Mouse (Mus musculus): ENCODE measurements around the gene Gm10382.

DNA sequence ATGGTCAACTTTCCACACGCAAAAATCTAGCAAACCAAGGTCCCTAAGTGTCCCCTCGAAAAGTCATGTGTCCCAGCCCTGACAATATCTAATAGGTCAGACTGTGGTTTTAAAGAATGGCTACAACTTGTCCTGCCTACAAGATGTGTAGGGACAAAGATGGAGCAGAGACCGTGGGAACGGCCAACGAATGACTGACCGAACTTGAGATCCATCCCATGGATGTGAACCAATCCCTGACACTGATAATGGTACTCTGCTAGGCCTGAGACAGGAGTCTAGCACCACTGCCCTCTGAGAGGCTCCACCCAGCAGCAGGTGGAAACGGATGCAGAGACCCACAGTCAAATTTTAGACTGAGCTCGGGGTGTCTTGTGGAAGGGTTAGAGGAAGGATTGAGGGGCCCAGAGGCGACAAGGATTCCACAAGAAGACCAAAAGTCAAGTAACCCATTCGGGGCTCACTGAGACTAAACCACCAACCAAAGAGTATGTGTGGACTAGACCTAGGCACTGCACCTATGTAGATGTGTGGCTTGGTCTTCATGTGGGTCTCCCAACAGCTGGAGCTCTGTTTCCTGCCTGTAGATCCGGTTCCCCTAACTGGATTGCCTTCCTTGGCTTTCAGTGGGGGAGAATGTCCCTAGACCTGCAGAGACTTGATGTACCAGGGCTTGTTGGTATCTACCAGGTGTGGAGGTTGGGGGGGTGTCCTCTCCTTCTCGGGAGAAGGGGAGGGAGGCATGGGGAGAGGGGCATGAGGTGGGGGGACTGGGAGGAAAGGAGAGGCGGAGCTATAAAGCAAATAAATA is 18.1 kb downstream of the Gm10382 start:
- no peak for TF ChIP-seq CTCF (IDR thresholded peaks at IDR 0.05; ENCODE audit: low read depth)
- TF ChIP-seq EP300 (IDR thresholded peaks at IDR 0.05; ENCODE audit: low read depth) = no peak

All from liver, postnatal 0 days (tissue).